Mouse (Mus musculus): ENCODE data around the gene Gm6899. TPM values are rescaled to one million over a fixed set of nuclear protein-coding genes. Genes with fewer than 3 reads are reported as not detected.

Gene Gm6899
- 0.26 TPM in 1 of 2 replicates, not detected in the other for polyA plus RNA-seq (2012; rRNA removed)

- H3K4me1 ChIP-seq (ENCODE audit: control insufficient read depth, insufficient read depth, low read length) = peaks cover 3% of the 10 kb centered on the region; the same call in 1 of the 2 replicates
- peak within 1 kb of the TSS; percentile 78 for H3K27ac ChIP-seq (ENCODE audit: control insufficient read depth, insufficient read depth, low read depth, low read length)
- TF ChIP-seq POLR2A (IDR thresholded peaks at IDR 0.05; ENCODE audit: control insufficient read depth, low read depth, low read length) (peak; percentile 58; the same call in 1 of the 2 replicates), CTCF (IDR thresholded peaks at IDR 0.05; ENCODE audit: control insufficient read depth, insufficient read depth, insufficient replicate concordance, low read depth, low read length) (no peak)
- H3K27me3 ChIP-seq (ENCODE audit: control insufficient read depth, insufficient read depth, low read length) = no peaks in the 10 kb centered on the region
- H3K36me3 ChIP-seq (ENCODE audit: control insufficient read depth, insufficient read depth, low read length) = no peaks in the 10 kb centered on the region
- H3K4me3 ChIP-seq (ENCODE audit: control insufficient read depth, low read depth, low read length) = peak within 1 kb of the TSS; percentile 84
Measured at GRCm38 (mm10) chr11:26593061-26594059, at the start of gene Gm6899, which contains the start of gene Vrk2. Gm6899 (plus strand) TSS chr11:26593241. Vrk2 (minus strand) TSS chr11:26593999.

GRCm38 (mm10) chr11:26551551-26551950 lies 41.5 kb upstream of the Gm6899 start:
- Histone ChIP-seq H3K4me3 (ENCODE audit: control insufficient read depth, low read depth, low read length) (no peak overlapping the region), H3K27me3 (ENCODE audit: control insufficient read depth, insufficient read depth, low read length) (no peaks in the 10 kb centered on the region), H3K27ac (ENCODE audit: control insufficient read depth, insufficient read depth, low read depth, low read length) (no peak overlapping the region), H3K36me3 (ENCODE audit: control insufficient read depth, insufficient read depth, low read length) (no peaks in the 10 kb centered on the region), H3K4me1 (ENCODE audit: control insufficient read depth, insufficient read depth, low read length) (no peaks in the 10 kb centered on the region)
- TF ChIP-seq CTCF (IDR thresholded peaks at IDR 0.05; ENCODE audit: control insufficient read depth, insufficient read depth, insufficient replicate concordance, low read depth, low read length) = no peak
- TF ChIP-seq POLR2A (IDR thresholded peaks at IDR 0.05; ENCODE audit: control insufficient read depth, low read depth, low read length) = no peak

GRCm38 (mm10) chr11:26585409-26586366 lies 7.4 kb upstream of the Gm6899 start:
- no peaks in the 10 kb centered on the region for H3K4me1 ChIP-seq (ENCODE audit: control insufficient read depth, insufficient read depth, low read length)

GRCm38 (mm10) chr11:26586367-26587183 lies 6.5 kb upstream of the Gm6899 start:
- H3K4me3 ChIP-seq (ENCODE audit: control insufficient read depth, low read depth, low read length) = no peak overlapping the region
- H3K27me3 ChIP-seq (ENCODE audit: control insufficient read depth, insufficient read depth, low read length) = no peaks in the 10 kb centered on the region
- no peak overlapping the region for H3K27ac ChIP-seq (ENCODE audit: control insufficient read depth, insufficient read depth, low read depth, low read length)
- no peaks in the 10 kb centered on the region for H3K4me1 ChIP-seq (ENCODE audit: control insufficient read depth, insufficient read depth, low read length)
- no peak for TF ChIP-seq CTCF (IDR thresholded peaks at IDR 0.05; ENCODE audit: control insufficient read depth, insufficient read depth, insufficient replicate concordance, low read depth, low read length)
- no peak for TF ChIP-seq POLR2A (IDR thresholded peaks at IDR 0.05; ENCODE audit: control insufficient read depth, low read depth, low read length)
- no peaks in the 10 kb centered on the region for H3K36me3 ChIP-seq (ENCODE audit: control insufficient read depth, insufficient read depth, low read length)

More at GRCm38 (mm10) chr11:26585409-26586366, 7.4 kb upstream of the Gm6899 start:
- Histone ChIP-seq H3K27me3 (ENCODE audit: control insufficient read depth, insufficient read depth, low read length) (no peaks in the 10 kb centered on the region), H3K4me3 (ENCODE audit: control insufficient read depth, low read depth, low read length) (no peak overlapping the region), H3K36me3 (ENCODE audit: control insufficient read depth, insufficient read depth, low read length) (no peaks in the 10 kb centered on the region), H3K27ac (ENCODE audit: control insufficient read depth, insufficient read depth, low read depth, low read length) (no peak overlapping the region)
- TF ChIP-seq CTCF (IDR thresholded peaks at IDR 0.05; ENCODE audit: control insufficient read depth, insufficient read depth, insufficient replicate concordance, low read depth, low read length) = no peak
- no peak for TF ChIP-seq POLR2A (IDR thresholded peaks at IDR 0.05; ENCODE audit: control insufficient read depth, low read depth, low read length)

GRCm38 (mm10) chr11:26587184-26587524 lies 5.9 kb upstream of the Gm6899 start:
- no peak overlapping the region for H3K4me3 ChIP-seq (ENCODE audit: control insufficient read depth, low read depth, low read length)
- TF ChIP-seq CTCF (IDR thresholded peaks at IDR 0.05; ENCODE audit: control insufficient read depth, insufficient read depth, insufficient replicate concordance, low read depth, low read length) = no peak
- TF ChIP-seq POLR2A (IDR thresholded peaks at IDR 0.05; ENCODE audit: control insufficient read depth, low read depth, low read length) = no peak

GRCm38 (mm10) chr11:26592395-26593053 lies 517 bp upstream of the Gm6899 start:
- H3K36me3 ChIP-seq (ENCODE audit: control insufficient read depth, insufficient read depth, low read length) = no peaks in the 10 kb centered on the region
- H3K4me1 ChIP-seq (ENCODE audit: control insufficient read depth, insufficient read depth, low read length) = peaks cover 3% of the 10 kb centered on the region; the same call in 1 of the 2 replicates
- peak overlapping the region; percentile 78 for H3K27ac ChIP-seq (ENCODE audit: control insufficient read depth, insufficient read depth, low read depth, low read length)
- H3K27me3 ChIP-seq (ENCODE audit: control insufficient read depth, insufficient read depth, low read length) = no peaks in the 10 kb centered on the region
- peak overlapping the region; percentile 84 for H3K4me3 ChIP-seq (ENCODE audit: control insufficient read depth, low read depth, low read length)
- TF ChIP-seq POLR2A (IDR thresholded peaks at IDR 0.05; ENCODE audit: control insufficient read depth, low read depth, low read length) (no peak), CTCF (IDR thresholded peaks at IDR 0.05; ENCODE audit: control insufficient read depth, insufficient read depth, insufficient replicate concordance, low read depth, low read length) (no peak)

More at GRCm38 (mm10) chr11:26587184-26587524, 5.9 kb upstream of the Gm6899 start:
- Histone ChIP-seq H3K4me1 (ENCODE audit: control insufficient read depth, insufficient read depth, low read length) (no peaks in the 10 kb centered on the region), H3K27me3 (ENCODE audit: control insufficient read depth, insufficient read depth, low read length) (no peaks in the 10 kb centered on the region), H3K36me3 (ENCODE audit: control insufficient read depth, insufficient read depth, low read length) (no peaks in the 10 kb centered on the region), H3K27ac (ENCODE audit: control insufficient read depth, insufficient read depth, low read depth, low read length) (no peak overlapping the region)

Data from testis, adult 2 months (tissue).